9 mouse cellular contexts compared by ENCODE assay signal in genomic region chr2:75781078-75781477, GRCm38 (mm10). TPM values are rescaled to one million over a fixed set of nuclear protein-coding genes. Genes with fewer than 3 reads are reported as not detected.
DNase-seq lines count a peak whose midpoint lies in the region; ATAC-seq and TF ChIP-seq lines count a peak whose summit lies in the region.
"Had no signal": no experiment of that assay in that cellular context is flagged by ENCODE, and none has a peak within 500 bp of the region (broad histone marks: within the 10 kb centered on the region; RNA-seq: fewer than 3 reads in every experiment).

No protein-coding gene starts in this region.

- H3K36me3 ChIP-seq in hindbrain, embryonic 14.5 days (replicated peaks; ENCODE audit: control insufficient read depth, insufficient read depth), result no peaks in the 10 kb centered on the region
- no peaks in the 10 kb centered on the region for H3K36me3 ChIP-seq in liver, postnatal 0 days (replicated peaks; ENCODE audit: insufficient read depth, low read length)
- no peaks in the 10 kb centered on the region for H3K36me3 ChIP-seq in neural tube, embryonic 15.5 days
- H3K36me3 ChIP-seq: embryonic facial prominence, embryonic 15.5 days had no signal

- WGBS in hindbrain, embryonic 14.5 days, result 0% methylated on average over 3 of the region's 3 CpGs
- WGBS in liver, postnatal 0 days (ENCODE audit: insufficient replicate concordance), result 3% methylated on average over 3 of the region's 3 CpGs
- WGBS in neural tube, embryonic 15.5 days, result 0% methylated on average over 3 of the region's 3 CpGs

- 0 out of 2 replicates have a peak, but pooled peaks have one; percentile 62 for ATAC-seq in hindbrain, embryonic 14.5 days (ENCODE audit: low FRiP score)
- peak; percentile 40 for ATAC-seq in liver, postnatal 0 days
- ATAC-seq in neural tube, embryonic 15.5 days (ENCODE audit: low FRiP score), result peak; percentile 72; the same call in 1 of the 2 replicates

- peak; percentile 81 for TF ChIP-seq CTCF in liver, postnatal 0 days (IDR thresholded peaks at IDR 0.05; ENCODE audit: low read depth)

- no peak for TF ChIP-seq EP300 in liver, postnatal 0 days (IDR thresholded peaks at IDR 0.05; ENCODE audit: low read depth)

- H3K4me3 ChIP-seq in hindbrain, embryonic 14.5 days (replicated peaks; ENCODE audit: low read length), result no peak overlapping the region
- H3K4me3 ChIP-seq in liver, postnatal 0 days (ENCODE audit: low read depth, low read length), result no peak overlapping the region
- H3K4me3 ChIP-seq in neural tube, embryonic 15.5 days (replicated peaks), result no peak overlapping the region
- H3K4me3 ChIP-seq: embryonic facial prominence, embryonic 15.5 days had no signal

- H3K27me3 ChIP-seq in hindbrain, embryonic 14.5 days (ENCODE audit: control insufficient read depth, insufficient read depth, low read length), result no peaks in the 10 kb centered on the region
- H3K27me3 ChIP-seq in liver, postnatal 0 days (ENCODE audit: insufficient read depth, low read length), result no peaks in the 10 kb centered on the region
- H3K27me3 ChIP-seq in neural tube, embryonic 15.5 days (replicated peaks), result no peaks in the 10 kb centered on the region
- H3K27me3 ChIP-seq: embryonic facial prominence, embryonic 15.5 days had no signal

- no peaks in the 10 kb centered on the region for H3K4me1 ChIP-seq in hindbrain, embryonic 14.5 days (replicated peaks; ENCODE audit: control insufficient read depth, insufficient read depth, low read length)
- peaks cover 14% of the 10 kb centered on the region for H3K4me1 ChIP-seq in liver, postnatal 0 days (ENCODE audit: insufficient read depth)
- H3K4me1 ChIP-seq in neural tube, embryonic 15.5 days, result peaks cover 11% of the 10 kb centered on the region; the same call in 1 of the 2 replicates

- H3K9ac ChIP-seq in hindbrain, embryonic 14.5 days, result 0 out of 2 replicates have a peak overlapping the region, but pooled peaks have one; percentile 12
- H3K9ac ChIP-seq in liver, postnatal 0 days (replicated peaks), result no peak overlapping the region
- H3K9ac ChIP-seq in neural tube, embryonic 15.5 days (replicated peaks), result no peak overlapping the region
- H3K9ac ChIP-seq: embryonic facial prominence, embryonic 15.5 days had no signal

- no peak overlapping the region for H3K4me2 ChIP-seq in hindbrain, embryonic 14.5 days (replicated peaks)
- H3K4me2 ChIP-seq in liver, postnatal 0 days (ENCODE audit: low read depth, low read length), result no peak overlapping the region
- no peak overlapping the region for H3K4me2 ChIP-seq in neural tube, embryonic 15.5 days
- H3K4me2 ChIP-seq: embryonic facial prominence, embryonic 15.5 days had no signal

- peak; percentile 45 for DNase-seq in layer of hippocampus, adult 11-12 months (ENCODE audit: low spot score)
- no peak for DNase-seq in layer of hippocampus, adult 9-11 months
- DNase-seq in NIH3T3 (ENCODE audit: low read depth), result peak; percentile 85
- DNase-seq in embryo, embryonic 10 days (ENCODE audit: low spot score), result peak; percentile 75
- peak; percentile 80 for DNase-seq in hindbrain, embryonic 14.5 days (ENCODE audit: low spot score)
- no peak for DNase-seq in liver, postnatal 0 days
- DNase-seq in gastrocnemius, postnatal 25 days, result no peak

- H3K9me3 ChIP-seq in hindbrain, embryonic 14.5 days (ENCODE audit: control insufficient read depth, low read length), result no peaks in the 10 kb centered on the region
- no peaks in the 10 kb centered on the region for H3K9me3 ChIP-seq in liver, postnatal 0 days (ENCODE audit: low read length)
- H3K9me3 ChIP-seq in neural tube, embryonic 15.5 days (replicated peaks), result no peaks in the 10 kb centered on the region
- H3K9me3 ChIP-seq: embryonic facial prominence, embryonic 15.5 days had no signal

- H3K27ac ChIP-seq in hindbrain, embryonic 14.5 days, result no peak overlapping the region
- H3K27ac ChIP-seq in liver, postnatal 0 days (ENCODE audit: low read depth), result no peak overlapping the region
- no peak overlapping the region for H3K27ac ChIP-seq in neural tube, embryonic 15.5 days (replicated peaks)

RNA-seq across cellular contexts. Expression of gene Agps, which starts 50.9 kb away (rescaled TPM):
- 41.5 and 44.4 TPM in 2 replicates for polyA plus RNA-seq in hindbrain, embryonic 14.5 days (2014; fragmentation: Nextera tagmentation; extraction: Ambion mirVana)
- 5.1 and 5.7 TPM in 2 replicates for polyA plus RNA-seq in liver, postnatal 0 days (2015; fragmentation: Nextera tagmentation; extraction: Ambion mirVana)
- 27.8 and 29.0 TPM in 2 replicates for polyA plus RNA-seq in neural tube, embryonic 15.5 days (2015; fragmentation: Nextera tagmentation; extraction: Ambion mirVana)
- total RNA-seq in gastrocnemius, postnatal 25 days (2021), result 10 to 100 TPM; 22.4 to 25.4 TPM

Comparison
In these comparisons a context has a peak if more than half of its experiments do, and no peak if none do; other contexts are left out.
1. DNase-seq: peak in layer of hippocampus, adult 11-12 months (single experiment), NIH3T3 (single experiment), embryo, embryonic 10 days (single experiment) and hindbrain, embryonic 14.5 days (single experiment); none in layer of hippocampus, adult 9-11 months (single experiment), liver, postnatal 0 days (single experiment) and gastrocnemius, postnatal 25 days (single experiment).
2. Peak in every context shown above with its lines, with median percentiles within 50 percentile points of each other: ATAC-seq.